Mouse (Mus musculus) brain, embryonic 14.5 days (tissue): ENCODE data around the gene Thra. TPM values are rescaled to one million over a fixed set of nuclear protein-coding genes. Genes with fewer than 3 reads are reported as not detected.

Experiments
- DNase-seq: peaks from one replicate; pipeline ENCODE4 v3.0.0-alpha.2; 2011; ENCODE audit warnings: low read depth
- CTCF ChIP-seq: fragments of 200-500 bp; IDR thresholded peaks from 2 replicates; pipeline ENCODE4 v1.5.1; 2012; ENCODE audit warnings: inconsistent platforms, mild to moderate bottlenecking, moderate library complexity, borderline replicate concordance; ENCODE audit not compliant: insufficient read depth, insufficient read length; ENCODE audit errors: extremely low read depth
- POLR2A ChIP-seq: fragments of 200-500 bp; IDR thresholded peaks from 2 replicates; pipeline ENCODE4 v1.6.1; 2012; ENCODE audit warnings: mild to moderate bottlenecking, inconsistent platforms, borderline replicate concordance; ENCODE audit not compliant: poor library complexity, insufficient read depth, insufficient read length, severe bottlenecking; ENCODE audit errors: extremely low read depth
- polyA plus RNA-seq: library from polyadenylated mRNA; depleted of rRNA; stranded (reverse); fragments of >200 nt; gene quantifications from 2 replicates; pipeline ENCODE4 v1.2.3, GENCODE M21; 2012

Thra gene
- polyA plus RNA-seq, 1 experiment: 600 TPM

DNA sequence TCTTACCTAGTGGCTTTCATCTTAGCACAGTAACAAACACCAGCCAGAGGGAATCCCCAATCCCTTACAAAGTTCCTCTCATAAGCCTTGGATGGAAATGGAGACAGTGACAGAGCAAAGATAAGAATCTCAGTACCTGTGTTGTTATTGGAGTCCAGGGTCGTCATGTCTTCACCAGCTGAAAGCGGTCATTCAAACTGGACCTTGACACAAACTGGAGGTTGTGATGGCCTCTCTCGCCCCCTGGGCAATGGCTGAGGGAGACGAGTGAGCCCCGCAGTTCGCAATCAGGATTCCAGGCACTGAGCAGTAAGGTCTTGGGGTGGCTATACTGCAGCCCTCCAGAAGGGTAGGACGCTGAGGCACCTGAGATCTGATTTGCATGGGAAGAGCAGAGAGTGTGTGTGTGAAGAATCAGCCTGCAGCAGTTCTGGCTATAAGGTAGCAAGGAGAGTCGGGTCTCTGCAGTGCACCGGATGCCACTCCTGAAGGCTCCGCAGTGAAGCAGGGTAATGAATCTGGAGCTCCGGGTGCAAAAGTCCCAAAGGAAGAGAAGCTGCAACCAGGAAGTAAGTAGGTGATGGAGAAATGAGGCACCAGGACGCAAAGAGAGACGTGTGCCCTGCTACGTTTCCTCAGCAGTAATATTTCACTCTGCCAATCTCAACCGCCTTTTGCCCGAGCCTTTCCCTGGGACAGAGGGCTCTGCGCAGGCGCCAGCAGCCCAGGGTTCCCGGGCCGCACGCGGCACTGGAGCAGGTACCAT lies 34.3 kb downstream of the Thra start, which contains the start of gene Nr1d1:
Gene Nr1d1 (minus strand): TSS at position 752 of the 766 bp plus-strand sequence.
- TF ChIP-seq POLR2A (no peak), CTCF (no peak)
- DNase-seq: no peak

DNA sequence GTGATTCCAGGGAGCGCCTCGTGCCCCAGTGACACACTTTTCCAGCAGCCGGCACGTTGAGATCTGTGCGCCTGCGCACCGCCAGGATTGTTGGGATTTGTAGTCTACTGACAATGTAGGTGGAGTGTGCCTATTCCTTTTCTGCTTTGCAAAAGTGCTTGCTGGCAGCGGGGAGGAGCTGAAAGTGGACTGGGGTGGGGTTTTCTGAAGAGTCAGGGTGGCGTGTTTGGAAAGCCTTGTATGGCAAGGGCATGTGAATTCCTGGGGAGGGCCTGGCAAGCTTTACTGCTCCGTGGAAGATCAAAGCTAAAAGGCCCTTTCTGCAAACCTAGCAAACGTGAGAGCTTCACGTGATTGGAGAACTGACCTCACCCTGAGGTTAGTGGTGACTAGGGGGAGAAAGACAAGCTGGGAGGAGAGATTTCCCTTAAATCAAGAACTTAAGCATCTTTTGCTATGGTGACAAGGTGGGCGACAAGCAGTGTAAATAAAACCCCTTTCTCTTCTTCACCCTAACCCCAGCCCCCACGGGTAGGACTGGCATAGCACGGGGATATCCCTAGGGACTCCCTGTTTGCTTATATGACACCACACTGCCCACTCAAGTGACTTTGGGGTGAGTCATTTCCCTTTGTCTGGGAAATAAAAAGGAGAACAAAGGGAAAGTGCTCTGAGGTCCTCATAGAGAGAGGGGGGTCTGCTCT lies 35.1 kb downstream of the Thra start:
- DNase-seq: peak; percentile 98
- TF ChIP-seq POLR2A (no peak), CTCF (no peak)

- TF ChIP-seq POLR2A (no peak), CTCF (no peak)
- DNase-seq: no peak
These were observed 35.8 kb downstream of the Thra start for GRCm38 (mm10) chr11:98776052-98776764.

DNA sequence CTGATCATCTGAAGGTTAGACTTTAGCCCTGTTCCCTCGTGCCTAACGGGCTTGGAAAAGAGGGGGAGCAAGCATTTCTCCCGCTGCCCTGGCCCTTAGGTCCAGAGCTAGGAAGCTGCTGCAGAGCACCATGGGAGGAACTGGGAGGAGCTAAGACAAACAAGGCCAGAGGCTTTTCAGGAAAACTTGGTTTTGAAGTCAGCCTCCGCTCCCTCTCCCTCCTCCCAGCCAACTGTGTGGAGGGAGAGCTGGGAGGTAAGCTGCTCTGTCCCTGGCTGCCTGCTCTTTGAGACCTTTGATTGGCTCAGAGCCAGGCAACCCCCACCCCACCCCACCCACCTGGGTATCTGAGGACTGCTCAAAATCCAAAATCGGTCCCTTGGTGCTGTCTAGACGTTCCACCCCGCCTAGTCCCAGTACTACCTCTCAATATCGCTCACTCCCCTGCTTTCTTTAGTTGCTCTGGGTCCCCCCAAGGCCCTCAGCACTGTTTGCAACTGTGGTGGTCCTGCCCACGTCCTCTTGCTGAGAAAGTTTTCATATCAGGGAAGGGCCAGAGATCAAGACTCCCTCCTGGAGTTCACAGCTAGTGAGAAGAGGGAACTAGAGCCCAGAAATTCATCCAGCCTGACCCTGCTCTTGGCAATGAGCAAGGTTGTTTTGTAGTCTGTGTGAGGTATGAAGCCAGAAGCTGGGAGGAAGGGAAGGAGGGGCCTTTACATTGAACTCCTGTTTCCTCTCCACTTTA lies 36.6 kb downstream of the Thra start:
- peak; percentile 57 for DNase-seq
- no peak for TF ChIP-seq CTCF
- no peak for TF ChIP-seq POLR2A

- no peak for DNase-seq
- TF ChIP-seq CTCF (no peak), POLR2A (no peak)
These were observed 37.5 kb downstream of the Thra start for GRCm38 (mm10) chr11:98777888-98778287.

- peak; percentile 89 for DNase-seq
- TF ChIP-seq POLR2A (no peak), CTCF (no peak)
These were observed 41.5 kb downstream of the Thra start for GRCm38 (mm10) chr11:98781851-98782512.

DNA sequence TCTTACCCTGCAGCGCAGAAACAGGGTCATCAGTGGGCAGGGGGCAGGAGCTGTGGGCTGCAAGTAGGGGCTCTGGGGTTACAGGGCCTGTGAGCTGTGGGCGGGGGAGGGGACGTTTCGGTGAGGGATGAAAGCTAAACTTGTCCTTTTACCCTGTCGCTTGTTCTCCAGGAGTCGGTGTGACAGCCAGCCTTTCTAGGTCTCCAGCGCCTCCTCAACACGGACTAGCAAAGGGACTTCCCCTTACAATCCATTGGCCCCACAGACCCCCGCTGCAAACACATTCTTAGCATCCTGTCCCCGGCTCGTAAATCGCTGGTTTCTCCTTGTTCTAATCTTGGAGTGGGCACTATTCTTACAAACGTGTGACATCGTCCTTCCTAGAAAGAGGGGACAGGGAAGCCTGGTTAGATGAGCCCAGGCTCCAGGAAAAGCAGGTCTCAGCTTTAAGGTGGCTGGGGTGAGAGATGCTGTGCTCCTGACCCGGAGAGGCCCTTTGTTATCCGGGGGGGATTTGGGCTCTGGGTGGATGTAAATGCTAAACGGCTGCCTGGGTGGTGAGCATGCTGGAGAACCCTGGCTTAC lies 42.3 kb downstream of the Thra start:
- TF ChIP-seq POLR2A (no peak), CTCF (no peak)
- peak; percentile 50 for DNase-seq

- TF ChIP-seq CTCF (no peak), POLR2A (no peak)
These were observed 42.8 kb downstream of the Thra start for GRCm38 (mm10) chr11:98783236-98783696.

GRCm38 (mm10) chr11:98784139-98784538 lies 43.7 kb downstream of the Thra start:
- no peak for DNase-seq

More at GRCm38 (mm10) chr11:98783236-98783696, 42.8 kb downstream of the Thra start:
- peak; percentile 90 for DNase-seq

DNA sequence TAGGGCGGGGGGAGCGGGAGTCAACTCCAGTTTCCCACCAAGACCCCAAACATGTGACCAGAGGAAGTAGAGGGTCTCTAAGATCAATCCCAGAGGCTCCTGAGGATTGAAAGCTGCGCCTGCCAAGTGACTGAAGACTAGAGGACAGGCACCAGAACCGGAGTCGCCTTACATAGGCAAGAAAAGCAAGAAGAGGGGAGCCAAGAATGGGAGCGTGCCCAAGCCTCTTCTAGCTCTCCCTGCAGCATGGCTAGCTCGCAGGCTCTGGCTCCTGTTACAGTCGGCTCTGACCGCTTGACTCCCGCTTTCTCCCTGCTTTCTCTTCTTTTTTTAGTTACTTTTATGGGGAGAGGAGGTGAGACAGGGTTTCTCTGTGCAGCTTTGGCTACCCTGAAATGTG lies 44.8 kb downstream of the Thra start:
- TF ChIP-seq CTCF (no peak), POLR2A (no peak)

More at GRCm38 (mm10) chr11:98784139-98784538, 43.7 kb downstream of the Thra start:
- TF ChIP-seq CTCF: no peak
- no peak for TF ChIP-seq POLR2A

GRCm38 (mm10) chr11:98785772-98786281 lies 45.4 kb downstream of the Thra start:
- DNase-seq: peak; percentile 90
- TF ChIP-seq POLR2A: no peak
- TF ChIP-seq CTCF: peak; percentile 68

More for the DNA sequence above, 44.8 kb downstream of the Thra start:
- no peak for DNase-seq

DNA sequence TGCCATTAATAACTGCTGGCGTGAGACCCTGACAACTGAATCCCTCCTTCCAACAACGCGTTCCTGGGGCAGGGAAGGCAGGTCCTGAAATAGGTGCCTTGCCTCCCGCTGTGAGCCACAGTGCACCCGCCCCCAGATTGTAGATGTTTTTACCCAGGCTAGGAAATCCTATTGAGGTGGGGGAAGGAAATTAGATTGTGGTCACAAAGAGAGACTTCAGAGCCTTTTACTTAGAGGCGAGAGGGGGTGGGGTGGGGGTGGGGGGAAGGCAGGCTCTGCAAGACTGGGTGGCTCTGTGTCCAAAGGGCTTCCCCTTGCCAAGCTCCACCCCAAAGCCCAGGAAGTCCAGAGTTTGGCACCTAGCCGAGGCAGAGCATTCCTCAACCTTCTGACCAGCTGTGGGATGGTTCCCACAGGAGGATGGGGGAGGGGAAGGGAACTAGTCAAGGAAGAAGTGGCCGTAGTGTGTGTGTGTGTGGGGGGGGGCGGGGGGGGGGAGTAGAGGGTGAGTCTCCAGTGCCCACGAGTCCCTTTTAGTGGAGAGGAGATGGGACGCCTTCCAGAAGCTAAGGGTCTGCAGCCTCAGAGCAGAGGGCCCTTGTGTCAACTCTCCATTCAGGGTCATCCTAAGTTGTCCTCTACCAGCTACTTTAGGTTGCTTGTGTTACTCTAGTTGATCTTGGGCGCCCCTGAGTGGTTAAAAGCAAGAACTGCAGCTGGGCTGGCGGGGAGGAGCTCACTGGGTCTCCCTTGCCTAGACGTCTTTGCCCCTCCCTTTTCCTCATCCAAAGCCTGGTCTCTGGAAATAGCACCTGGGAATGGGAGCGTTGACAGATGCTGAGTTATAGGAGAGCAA lies 46.1 kb downstream of the Thra start:
- no peak for TF ChIP-seq POLR2A
- TF ChIP-seq CTCF: peak; percentile 91
- DNase-seq: peak; percentile 94
